Mouse (Mus musculus) 416B (cell line): ENCODE results near the gene Nrd1.

Source experiments
- DNase-seq: peaks from one replicate; pipeline ENCODE4 v3.0.0; 2011; ENCODE audit warnings: low read depth

The Nrd1 gene

GRCm38 (mm10) chr4:108999999-109000950 lies at the start of gene Nrd1:
Nrd1 (plus strand) TSS chr4:109000655.
- DNase-seq, result peak; percentile 100

GRCm38 (mm10) chr4:108951663-108952062 lies 48.8 kb upstream of the Nrd1 start:
- peak; percentile 14 for DNase-seq

- peak; percentile 37 for DNase-seq
Observed at GRCm38 (mm10) chr4:108959696-108960095, 40.8 kb upstream of the Nrd1 start.

DNA sequence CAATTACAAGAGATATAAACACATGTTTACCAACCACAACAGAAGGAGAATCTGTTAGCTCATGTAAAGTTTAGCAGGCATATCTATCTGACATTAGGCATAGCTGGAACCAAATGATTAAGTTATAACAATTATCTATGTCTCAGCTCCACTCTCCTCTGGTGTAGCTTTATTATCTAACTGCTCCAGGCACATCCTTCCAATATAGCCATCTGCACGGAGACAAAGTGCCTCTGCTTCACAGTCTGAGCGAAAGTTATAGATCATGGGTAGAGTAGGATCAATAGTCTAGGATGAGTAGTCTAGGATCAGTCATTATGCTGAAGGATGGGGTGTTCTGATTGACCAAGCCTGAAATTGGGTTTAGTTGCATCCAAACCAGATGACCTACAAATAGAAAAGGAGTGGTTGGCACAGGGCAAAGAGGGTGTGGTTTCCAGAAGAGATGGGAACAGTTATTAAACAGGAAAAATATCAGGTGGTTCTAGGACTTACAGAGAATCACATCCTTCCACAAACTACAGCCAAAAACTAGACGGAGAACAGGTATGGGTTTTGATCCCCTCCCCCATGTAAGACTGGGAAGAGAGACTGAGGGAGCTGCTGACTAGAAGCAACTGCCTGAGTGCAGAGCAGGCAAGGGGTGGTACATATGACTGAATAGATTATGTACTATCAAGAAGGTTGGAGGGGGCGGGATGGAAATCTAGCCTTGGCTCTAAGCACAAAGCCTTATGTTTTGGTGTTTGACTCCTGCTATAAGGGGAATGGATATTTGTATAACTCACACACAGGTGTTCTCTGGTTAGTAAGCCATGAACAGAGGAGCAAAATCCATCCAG lies 39.6 kb upstream of the Nrd1 start:
- DNase-seq, result no peak

DNA sequence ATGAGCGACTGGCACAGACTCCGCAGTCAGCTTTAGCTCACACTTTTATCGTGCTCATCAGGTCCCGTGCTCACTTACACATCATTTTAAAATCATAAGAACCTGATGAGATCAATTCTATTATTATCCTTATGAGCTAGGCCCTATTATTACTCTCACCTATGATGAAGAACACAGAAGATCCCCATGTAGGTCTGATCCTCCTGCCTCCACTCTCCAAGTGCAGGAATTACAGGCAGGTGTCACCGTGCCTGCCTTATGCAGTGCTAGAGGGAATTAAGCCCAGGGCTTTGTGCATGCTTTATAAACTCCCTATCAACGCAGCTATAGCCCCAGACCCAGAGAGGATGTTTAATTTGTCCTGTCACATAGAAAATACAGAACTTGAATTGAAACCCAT lies 37.4 kb upstream of the Nrd1 start:
- DNase-seq, result no peak

DNA sequence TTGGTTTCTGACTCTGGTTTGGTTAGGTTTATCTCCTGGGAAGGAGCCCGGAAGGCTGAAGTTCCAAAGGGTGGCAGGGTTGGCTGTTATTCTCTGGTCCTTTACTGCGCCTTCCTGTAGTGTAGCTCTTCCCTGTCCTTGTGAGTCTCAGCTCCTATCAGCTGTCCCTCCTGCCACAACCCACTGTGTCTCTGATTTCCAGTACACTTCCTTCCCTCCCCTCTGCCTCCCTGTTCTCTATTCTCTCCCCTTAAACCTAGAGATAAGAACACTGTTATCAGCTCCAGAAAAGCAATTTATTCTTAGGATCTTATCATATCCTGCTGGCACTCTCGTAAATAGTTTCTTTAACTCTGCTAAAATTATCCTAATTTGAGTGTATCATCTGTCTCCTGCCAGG lies 30.9 kb upstream of the Nrd1 start:
- no peak for DNase-seq

GRCm38 (mm10) chr4:108971054-108971453 lies 29.4 kb upstream of the Nrd1 start:
- peak; percentile 42 for DNase-seq

GRCm38 (mm10) chr4:108976458-108977071 lies 23.9 kb upstream of the Nrd1 start:
- DNase-seq, result peak; percentile 76

DNA sequence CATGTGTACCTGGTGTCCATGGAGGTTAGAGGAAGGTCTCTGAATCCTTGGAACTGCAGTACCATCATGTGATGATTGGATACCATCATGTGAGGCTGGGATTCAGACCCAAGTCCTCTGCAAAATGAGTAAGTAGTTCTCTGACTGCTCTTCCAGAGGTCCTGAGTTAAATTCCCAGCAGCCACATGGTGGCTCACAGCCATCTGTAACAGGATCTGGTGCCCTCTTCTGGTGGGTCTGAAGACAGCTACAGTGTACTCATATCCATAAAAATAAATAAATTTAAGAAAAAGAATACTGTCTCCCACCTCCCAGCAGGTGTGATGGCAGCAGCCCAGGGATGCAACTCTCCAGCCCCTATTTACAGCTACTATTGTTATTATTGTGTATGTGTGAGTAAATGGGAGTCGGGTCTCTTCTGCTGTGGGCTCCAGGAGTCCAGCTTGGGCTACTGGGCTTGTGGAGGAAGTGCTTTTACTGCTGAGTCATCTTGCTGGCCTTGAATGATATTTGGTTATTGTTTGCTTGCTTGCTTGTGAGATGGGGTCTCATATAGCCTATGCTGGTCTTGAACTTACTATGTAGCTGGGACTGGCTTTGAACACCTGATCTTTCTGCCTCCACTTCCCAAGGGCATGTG lies 13.5 kb upstream of the Nrd1 start:
- peak; percentile 68 for DNase-seq

GRCm38 (mm10) chr4:108987473-108987842 lies 13.0 kb upstream of the Nrd1 start:
- no peak for DNase-seq

GRCm38 (mm10) chr4:108989430-108989829 lies 11.0 kb upstream of the Nrd1 start:
- DNase-seq, result no peak

DNA sequence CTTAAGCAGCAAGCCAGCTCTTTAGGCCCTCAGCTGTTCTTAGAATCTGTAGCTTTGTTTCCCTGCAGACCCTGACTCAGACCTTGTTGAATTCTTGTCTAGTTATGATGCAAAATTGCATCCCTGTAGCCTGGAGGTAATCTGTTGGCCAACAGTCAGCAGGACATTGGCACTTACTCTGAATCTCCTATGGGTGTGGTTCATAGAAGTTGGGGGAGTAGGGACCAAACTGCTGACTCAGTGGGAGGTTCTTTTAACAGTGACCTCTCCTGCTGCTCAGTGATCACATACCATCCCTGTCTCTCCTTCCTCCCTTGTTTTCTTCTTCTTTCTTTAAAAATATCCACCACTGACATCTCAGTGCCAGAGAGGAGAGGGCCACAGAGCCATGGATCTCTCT lies 10.4 kb upstream of the Nrd1 start:
- DNase-seq, result peak; percentile 16

DNA sequence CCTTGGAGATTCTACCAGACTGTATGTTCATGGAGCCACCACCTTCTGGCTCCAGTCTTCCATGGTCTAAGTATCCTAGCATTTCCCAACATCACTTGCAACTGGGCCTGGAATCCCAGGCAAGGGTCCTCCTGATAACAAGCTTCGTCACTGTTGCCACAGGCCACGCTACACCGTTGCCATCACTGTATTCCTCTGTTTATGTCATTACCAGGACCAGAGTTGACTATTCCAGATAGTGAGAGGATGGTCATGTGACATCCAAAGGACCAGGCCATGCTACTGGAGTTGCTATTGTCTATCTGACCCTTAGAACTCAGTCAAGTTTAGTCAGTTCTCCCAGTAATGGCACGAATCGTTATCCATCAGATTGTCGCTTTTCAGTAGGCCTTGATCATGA lies 9.9 kb upstream of the Nrd1 start:
- DNase-seq, result no peak

DNA sequence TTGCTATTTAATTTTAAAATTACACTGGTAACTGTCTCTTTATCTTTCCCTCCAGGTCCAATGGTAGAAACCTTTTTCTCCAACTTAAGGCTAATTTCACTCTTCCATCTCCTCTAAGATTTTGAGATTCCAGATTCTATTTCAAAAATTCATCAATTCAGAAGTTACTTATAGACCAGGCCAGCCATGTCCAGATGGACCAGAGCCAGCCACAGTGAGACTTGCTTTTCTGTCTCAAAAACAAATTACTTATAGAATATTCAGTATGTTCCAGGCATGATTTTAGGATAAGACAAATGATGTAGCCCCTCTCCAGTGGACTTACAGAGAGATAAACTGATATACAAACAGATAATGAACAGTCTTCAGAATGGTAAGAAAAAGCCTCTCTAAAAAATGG lies 8.6 kb upstream of the Nrd1 start:
- DNase-seq, result no peak

GRCm38 (mm10) chr4:108992978-108993377 lies 7.5 kb upstream of the Nrd1 start:
- no peak for DNase-seq

DNA sequence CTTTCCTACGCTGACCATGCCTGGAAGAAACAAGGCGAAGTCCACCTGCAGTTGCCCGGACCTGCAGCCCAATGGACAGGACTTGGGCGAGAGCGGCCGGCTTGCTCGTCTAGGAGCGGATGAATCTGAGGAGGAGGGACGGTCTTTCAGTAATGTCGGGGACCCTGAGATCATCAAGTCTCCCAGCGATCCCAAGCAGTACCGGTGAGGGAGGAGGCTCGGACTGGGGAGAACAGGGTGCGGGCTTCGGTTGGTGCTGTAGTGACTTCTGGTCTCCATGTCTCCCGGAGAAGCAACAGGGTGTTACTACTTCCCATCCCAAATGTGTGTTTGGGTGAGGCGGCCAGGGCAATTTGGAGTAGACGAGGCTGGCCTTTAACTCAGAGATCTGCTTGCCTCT lies 506 bp downstream of the Nrd1 start:
- DNase-seq, result no peak

DNA sequence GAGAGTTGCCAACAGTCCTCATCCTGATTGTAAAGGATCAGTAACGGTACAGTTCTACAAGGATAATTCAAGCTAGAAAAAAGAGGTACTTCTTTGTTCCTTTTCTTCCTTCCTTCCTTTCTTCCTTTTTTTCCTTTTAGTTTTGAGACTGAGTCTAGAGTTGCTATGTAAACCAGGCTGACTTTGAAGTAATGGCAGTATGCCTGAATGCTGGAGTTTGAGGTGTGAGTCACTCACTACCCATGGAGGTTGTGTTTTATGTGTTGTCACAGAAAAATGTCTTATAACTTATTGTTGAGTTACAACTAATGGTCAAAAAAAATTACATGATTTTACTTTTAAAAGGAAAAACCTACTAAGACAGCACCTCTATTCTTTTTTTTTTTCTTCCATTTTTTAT lies 7.6 kb downstream of the Nrd1 start:
- no peak for DNase-seq

GRCm38 (mm10) chr4:109014091-109014490 lies 13.6 kb downstream of the Nrd1 start:
- no peak for DNase-seq

GRCm38 (mm10) chr4:109017441-109017840 lies 17.0 kb downstream of the Nrd1 start:
- DNase-seq, result no peak

DNA sequence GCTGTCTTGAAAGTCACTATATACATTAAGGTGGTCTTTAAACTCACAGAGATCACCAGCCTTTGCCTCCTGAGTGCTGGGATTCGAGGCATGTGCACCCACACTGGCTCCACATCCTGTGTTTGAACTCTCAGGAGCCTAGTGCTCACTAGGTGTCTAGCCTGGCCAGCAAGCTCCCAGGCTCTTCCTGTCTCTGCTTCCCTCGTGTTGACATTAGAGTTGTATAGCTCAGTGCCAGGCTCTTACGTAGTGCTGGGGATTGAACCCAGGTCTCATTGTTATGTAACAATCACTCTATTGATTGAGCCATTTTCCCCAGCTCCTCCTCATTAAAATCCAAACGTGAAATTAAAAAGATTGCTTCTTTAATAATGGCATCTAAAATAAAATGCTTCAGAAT lies 18.8 kb downstream of the Nrd1 start:
- DNase-seq, result no peak

DNA sequence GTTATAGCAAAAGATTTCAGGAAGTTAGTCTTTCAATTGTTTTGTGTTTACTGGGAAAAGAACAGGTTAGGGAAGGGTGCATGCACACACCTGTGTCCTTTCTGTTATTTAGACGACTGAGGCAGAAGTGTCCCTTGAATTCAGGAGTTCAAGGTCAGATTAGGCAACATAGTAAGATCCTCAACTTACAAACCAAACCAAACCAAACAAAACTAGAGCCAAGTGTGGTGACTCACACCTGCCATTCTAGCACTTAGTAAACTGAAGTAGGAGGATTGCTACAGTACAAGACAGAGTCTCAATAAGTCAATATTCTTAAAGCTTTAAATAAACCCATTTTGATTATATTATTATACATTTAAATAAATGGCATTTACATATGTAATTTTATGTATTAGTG lies 21.5 kb downstream of the Nrd1 start:
- DNase-seq, result peak; percentile 85

GRCm38 (mm10) chr4:109025061-109025460 lies 24.6 kb downstream of the Nrd1 start:
- no peak for DNase-seq
